Mouse (Mus musculus) small intestine, adult 2 months (tissue): ENCODE measurements around the gene Nr2f2.

Experiments
- CTCF ChIP-seq: fragments of 200-500 bp; IDR thresholded peaks from 2 replicates; pipeline ENCODE4 v1.5.1; 2012; ENCODE audit warnings: low read depth, mild to moderate bottlenecking, control low read depth, inconsistent platforms, low read length, moderate library complexity, mixed read lengths; ENCODE audit not compliant: insufficient replicate concordance, insufficient read length; ENCODE audit errors: extremely low read depth
- POLR2A ChIP-seq: fragments of 200-500 bp; IDR thresholded peaks from 2 replicates; pipeline ENCODE4 v1.6.1; 2012; ENCODE audit warnings: low read depth, mild to moderate bottlenecking, control low read depth, inconsistent platforms, low read length, moderate library complexity

- TF ChIP-seq CTCF (no peak), POLR2A (no peak)
Measured at GRCm38 (mm10) chr7:70343426-70343825, 23.1 kb downstream of the Nr2f2 start.
